Mouse (Mus musculus): ENCODE measurements around the gene Lamtor5. TPM values are rescaled to one million over a fixed set of nuclear protein-coding genes. Genes with fewer than 3 reads are reported as not detected.

The Lamtor5 gene
- polyA plus RNA-seq, 1 experiment from 2014 or later, result 192 TPM

- no peaks in the 10 kb centered on the region for H3K4me1 ChIP-seq
- no peak overlapping the region for H3K4me3 ChIP-seq (replicated peaks)
- H3K9ac ChIP-seq, result no peak overlapping the region
- ATAC-seq (replicated peaks; ENCODE audit: low FRiP score), result no peak
- no peak overlapping the region for H3K27ac ChIP-seq
- H3K36me3 ChIP-seq, result no peaks in the 10 kb centered on the region
- WGBS, result 76% methylated on average over 6 of the region's 6 CpGs
- H3K27me3 ChIP-seq, result no peaks in the 10 kb centered on the region; the same call in 1 of the 2 replicates
- H3K9me3 ChIP-seq (replicated peaks), result no peaks in the 10 kb centered on the region
- H3K4me2 ChIP-seq, result no peak overlapping the region
Observed at GRCm38 (mm10) chr3:107246876-107247275, 31.8 kb upstream of the Lamtor5 start.

- H3K9ac ChIP-seq, result no peak overlapping the region
- ATAC-seq (replicated peaks; ENCODE audit: low FRiP score), result no peak
- no peaks in the 10 kb centered on the region for H3K4me1 ChIP-seq
- no peaks in the 10 kb centered on the region for H3K9me3 ChIP-seq (replicated peaks)
- no peaks in the 10 kb centered on the region; the same call in 1 of the 2 replicates for H3K27me3 ChIP-seq
- no peak overlapping the region for H3K27ac ChIP-seq
- no peak overlapping the region for H3K4me2 ChIP-seq
- WGBS, result 63% methylated on average over 3 of the region's 3 CpGs
- no peaks in the 10 kb centered on the region for H3K36me3 ChIP-seq
- H3K4me3 ChIP-seq (replicated peaks), result no peak overlapping the region
Observed at GRCm38 (mm10) chr3:107249042-107249441, 29.6 kb upstream of the Lamtor5 start.

- no peak overlapping the region for H3K4me2 ChIP-seq
- H3K27me3 ChIP-seq, result no peaks in the 10 kb centered on the region; the same call in 1 of the 2 replicates
- no peaks in the 10 kb centered on the region for H3K9me3 ChIP-seq (replicated peaks)
- no peaks in the 10 kb centered on the region for H3K36me3 ChIP-seq
- no peak overlapping the region for H3K27ac ChIP-seq
- H3K4me1 ChIP-seq, result no peaks in the 10 kb centered on the region
- no peak overlapping the region for H3K4me3 ChIP-seq (replicated peaks)
- whole genome bisulfite sequencing, result 30% methylated on average over 2 of the region's 2 CpGs
- no peak overlapping the region for H3K9ac ChIP-seq
- no peak for ATAC-seq (replicated peaks; ENCODE audit: low FRiP score)
Observed at GRCm38 (mm10) chr3:107250320-107250719, 28.3 kb upstream of the Lamtor5 start.

- no peak overlapping the region for H3K4me3 ChIP-seq (replicated peaks)
- no peak overlapping the region for H3K9ac ChIP-seq
- no peaks in the 10 kb centered on the region for H3K27me3 ChIP-seq
- H3K9me3 ChIP-seq (replicated peaks), result no peaks in the 10 kb centered on the region
- H3K27ac ChIP-seq, result no peak overlapping the region
- H3K4me2 ChIP-seq, result no peak overlapping the region
- H3K36me3 ChIP-seq, result no peaks in the 10 kb centered on the region
- 0 out of 2 replicates have a peak, but pooled peaks have one; percentile 36 for ATAC-seq (replicated peaks; ENCODE audit: low FRiP score)
- WGBS, result 52% methylated on average over 4 of the region's 4 CpGs
- no peaks in the 10 kb centered on the region for H3K4me1 ChIP-seq
Observed at GRCm38 (mm10) chr3:107252035-107252434, 26.6 kb upstream of the Lamtor5 start.

GRCm38 (mm10) chr3:107253925-107254324 lies 24.7 kb upstream of the Lamtor5 start:
- no peak overlapping the region for H3K4me2 ChIP-seq
- H3K9ac ChIP-seq, result no peak overlapping the region
- no peaks in the 10 kb centered on the region for H3K4me1 ChIP-seq
- no peaks in the 10 kb centered on the region for H3K27me3 ChIP-seq
- H3K36me3 ChIP-seq, result no peaks in the 10 kb centered on the region
- no peak for ATAC-seq (replicated peaks; ENCODE audit: low FRiP score)
- H3K4me3 ChIP-seq (replicated peaks), result no peak overlapping the region
- 78% methylated on average over 5 of the region's 5 CpGs for WGBS
- no peak overlapping the region for H3K27ac ChIP-seq
- no peaks in the 10 kb centered on the region for H3K9me3 ChIP-seq (replicated peaks)

GRCm38 (mm10) chr3:107255992-107256391 lies 22.7 kb upstream of the Lamtor5 start:
- Histone ChIP-seq H3K9me3 (replicated peaks) (no peaks in the 10 kb centered on the region), H3K4me1 (peaks cover 6% of the 10 kb centered on the region), H3K9ac (no peak overlapping the region), H3K4me3 (replicated peaks) (no peak overlapping the region), H3K4me2 (no peak overlapping the region), H3K36me3 (no peaks in the 10 kb centered on the region), H3K27ac (no peak overlapping the region), H3K27me3 (no peaks in the 10 kb centered on the region)
- no peak for ATAC-seq (replicated peaks; ENCODE audit: low FRiP score)
- WGBS, result 81% methylated on average over 3 of the region's 3 CpGs

GRCm38 (mm10) chr3:107256724-107257123 lies 21.9 kb upstream of the Lamtor5 start:
- Histone ChIP-seq H3K4me1 (peaks cover 12% of the 10 kb centered on the region), H3K36me3 (no peaks in the 10 kb centered on the region), H3K4me2 (no peak overlapping the region), H3K27me3 (no peaks in the 10 kb centered on the region), H3K4me3 (replicated peaks) (no peak overlapping the region), H3K27ac (no peak overlapping the region), H3K9ac (no peak overlapping the region), H3K9me3 (replicated peaks) (no peaks in the 10 kb centered on the region)
- no peak for ATAC-seq (replicated peaks; ENCODE audit: low FRiP score)
- WGBS, result 35% methylated on average over 7 of the region's 7 CpGs

- peaks cover 14% of the 10 kb centered on the region for H3K4me1 ChIP-seq
- H3K27me3 ChIP-seq, result no peaks in the 10 kb centered on the region
- H3K4me2 ChIP-seq, result no peak overlapping the region
- no peaks in the 10 kb centered on the region for H3K9me3 ChIP-seq (replicated peaks)
- no peak overlapping the region for H3K9ac ChIP-seq
- whole genome bisulfite sequencing, result 63% methylated on average over 5 of the region's 5 CpGs
- no peaks in the 10 kb centered on the region for H3K36me3 ChIP-seq
- ATAC-seq (replicated peaks; ENCODE audit: low FRiP score), result no peak
- H3K27ac ChIP-seq, result no peak overlapping the region
- no peak overlapping the region for H3K4me3 ChIP-seq (replicated peaks)
Observed at GRCm38 (mm10) chr3:107257924-107258323, 20.7 kb upstream of the Lamtor5 start.

GRCm38 (mm10) chr3:107260956-107261850 lies 17.5 kb upstream of the Lamtor5 start:
- 33% methylated on average over 8 of the region's 8 CpGs for WGBS
- H3K36me3 ChIP-seq, result no peaks in the 10 kb centered on the region
- no peak overlapping the region for H3K4me2 ChIP-seq
- no peaks in the 10 kb centered on the region for H3K9me3 ChIP-seq (replicated peaks)
- H3K27ac ChIP-seq, result peak overlapping the region; percentile 32; the same call in 1 of the 2 replicates
- no peak overlapping the region for H3K4me3 ChIP-seq (replicated peaks)
- no peaks in the 10 kb centered on the region for H3K27me3 ChIP-seq
- no peak overlapping the region for H3K9ac ChIP-seq
- H3K4me1 ChIP-seq, result peaks cover 14% of the 10 kb centered on the region
- ATAC-seq (replicated peaks; ENCODE audit: low FRiP score), result 0 out of 2 replicates have a peak, but pooled peaks have one; percentile 49

- Histone ChIP-seq H3K4me3 (replicated peaks) (no peak overlapping the region), H3K36me3 (no peaks in the 10 kb centered on the region), H3K4me2 (no peak overlapping the region), H3K27ac (no peak overlapping the region), H3K9ac (no peak overlapping the region), H3K27me3 (no peaks in the 10 kb centered on the region), H3K4me1 (peaks cover 14% of the 10 kb centered on the region), H3K9me3 (replicated peaks) (no peaks in the 10 kb centered on the region)
- 20% methylated on average over 7 of the region's 7 CpGs for WGBS
- ATAC-seq (replicated peaks; ENCODE audit: low FRiP score), result no peak
Observed at GRCm38 (mm10) chr3:107261851-107262165, 16.9 kb upstream of the Lamtor5 start.

GRCm38 (mm10) chr3:107266814-107267345 lies 11.8 kb upstream of the Lamtor5 start:
- Histone ChIP-seq H3K27ac (no peak overlapping the region), H3K4me3 (replicated peaks) (no peak overlapping the region), H3K27me3 (no peaks in the 10 kb centered on the region), H3K9ac (no peak overlapping the region), H3K4me2 (no peak overlapping the region), H3K9me3 (replicated peaks) (no peaks in the 10 kb centered on the region), H3K4me1 (peaks cover under 1% of the 10 kb centered on the region; the same call in 1 of the 2 replicates), H3K36me3 (no peaks in the 10 kb centered on the region)
- WGBS, result 65% methylated on average over 2 of the region's 2 CpGs
- no peak for ATAC-seq (replicated peaks; ENCODE audit: low FRiP score)

- Histone ChIP-seq H3K36me3 (no peaks in the 10 kb centered on the region), H3K27me3 (no peaks in the 10 kb centered on the region), H3K4me2 (no peak overlapping the region), H3K9ac (no peak overlapping the region), H3K9me3 (replicated peaks) (no peaks in the 10 kb centered on the region), H3K4me1 (no peaks in the 10 kb centered on the region), H3K27ac (no peak overlapping the region), H3K4me3 (replicated peaks) (no peak overlapping the region)
- WGBS, result 89% methylated on average over 3 of the region's 3 CpGs
- no peak for ATAC-seq (replicated peaks; ENCODE audit: low FRiP score)
Observed at GRCm38 (mm10) chr3:107272433-107272832, 6.2 kb upstream of the Lamtor5 start.
